Mouse (Mus musculus) midbrain, embryonic 14.5 days (tissue): ENCODE results near the gene Usp8. TPM values are rescaled to one million over a fixed set of nuclear protein-coding genes. Genes with fewer than 3 reads are reported as not detected.

Experiments
- ATAC-seq: fragments of 200-750 bp; cut with Nextera tagmentation; 2 replicates; pipeline ENCODE4 v1.8.0; 2017; ENCODE audit warnings: moderate number of reproducible peaks, moderate library complexity; ENCODE audit not compliant: low FRiP score, low TSS enrichment
- DNase-seq: peaks from one replicate; pipeline ENCODE4 v3.0.0-alpha.2; 2015
- H3K27ac ChIP-seq: fragments of 300-500 bp; sonication (generic); replicated peaks from 2 replicates; pipeline ENCODE4 v1.5.1; 2014; ENCODE audit warnings: mild to moderate bottlenecking, low read depth, low read length, moderate library complexity
- H3K27me3 ChIP-seq: fragments of 300-500 bp; sonication (generic); 2 replicates; pipeline ENCODE4 v1.6.1; 2014; ENCODE audit warnings: low read length, control low read depth, mixed read lengths; ENCODE audit not compliant: control insufficient read depth, insufficient read depth
- H3K36me3 ChIP-seq: fragments of 300-500 bp; sonication (generic); 2 replicates; pipeline ENCODE4 v1.6.1; 2014; ENCODE audit warnings: low read length, control low read depth; ENCODE audit not compliant: control insufficient read depth, insufficient read depth
- H3K4me1 ChIP-seq: fragments of 300-500 bp; sonication (generic); 2 replicates; pipeline ENCODE4 v1.6.1; 2014; ENCODE audit warnings: mild to moderate bottlenecking, antibody characterized with exemption, low read length, control low read depth; ENCODE audit not compliant: control insufficient read depth, insufficient read depth
- H3K4me2 ChIP-seq: fragments of 300-500 bp; sonication (generic); 2 replicates; pipeline ENCODE4 v1.6.1; 2014; ENCODE audit warnings: mild to moderate bottlenecking, low read length, moderate library complexity
- H3K4me3 ChIP-seq: fragments of 300-500 bp; sonication (generic); replicated peaks from 2 replicates; pipeline ENCODE4 v1.5.1; 2014; ENCODE audit warnings: low read depth, low read length
- H3K9ac ChIP-seq: fragments of 300-500 bp; sonication (generic); replicated peaks from 2 replicates; pipeline ENCODE4 v1.6.1; 2014; ENCODE audit warnings: mild to moderate bottlenecking, low read length, moderate library complexity
- H3K9me3 ChIP-seq: fragments of 300-500 bp; sonication (generic); 2 replicates; pipeline ENCODE4 v1.6.1; 2016; ENCODE audit warnings: low read length, control low read depth, mixed read lengths; ENCODE audit not compliant: control insufficient read depth
- WGBS: fragments of 180-500 bp; shearing (Covaris S2); extraction: QIAGEN DNeasy Blood & Tissue Kit; methylation state at CpG from one replicate; pipeline ENCODE4 v1.1.7; 2014; 5-methylcytosine and 5-hydroxymethylcytosine counted together
- polyA plus RNA-seq: library from polyadenylated mRNA; unstranded; fragments of >200 nt; fragmentation: Nextera tagmentation; extraction: Ambion mirVana; gene quantifications from 2 replicates; pipeline ENCODE4 v1.2.1, GENCODE M21; 2014

Usp8 gene
- polyA plus RNA-seq = 19.6 and 31.1 TPM in 2 replicates

DNA sequence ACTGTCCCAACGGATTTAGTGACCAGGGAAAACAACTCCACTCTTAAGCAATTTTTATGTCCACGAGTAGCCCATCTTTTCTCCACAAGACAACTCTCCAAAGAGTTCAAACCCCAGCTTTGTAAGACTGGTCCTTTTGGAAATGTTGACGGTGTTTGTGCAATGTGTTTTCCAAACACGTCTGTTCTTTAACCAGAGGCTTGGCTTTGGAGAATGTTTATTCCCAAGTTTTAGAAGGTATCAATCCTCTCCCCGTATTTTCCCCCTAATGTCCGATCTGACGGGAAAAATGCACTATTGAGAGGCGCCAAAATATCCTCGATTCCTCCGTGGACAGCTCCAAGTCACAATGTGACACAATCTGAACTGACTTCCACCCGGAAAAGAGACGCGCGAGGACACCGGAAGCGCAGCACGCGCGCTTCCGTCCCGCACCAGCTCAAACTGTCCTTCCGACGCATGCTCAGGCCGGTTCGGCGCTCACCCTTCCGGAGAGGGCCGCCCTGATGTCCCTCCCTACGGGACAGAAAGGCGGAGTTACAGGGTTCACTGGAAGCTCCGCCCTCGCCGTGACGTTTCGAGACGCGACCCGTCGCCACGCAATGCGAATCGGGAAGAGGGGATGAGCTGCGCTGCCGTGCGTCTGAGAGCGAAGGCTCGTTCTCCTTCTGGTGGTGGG is at the start of gene Usp8:
Gene Usp8 (plus strand): TSS at position 570 of the 679 bp plus-strand sequence.
- H3K9ac ChIP-seq = peak within 1 kb of the TSS; percentile 87
- peaks cover 10% of the 10 kb centered on the region for H3K4me1 ChIP-seq
- H3K27me3 ChIP-seq = no peaks in the 10 kb centered on the region
- peak within 1 kb of the TSS; percentile 78 for H3K4me2 ChIP-seq
- no peaks in the 10 kb centered on the region for H3K9me3 ChIP-seq
- peak; percentile 100 for DNase-seq
- WGBS = 3% methylated on average over 47 of the region's 47 CpGs
- ATAC-seq = peak; percentile 100
- peak within 1 kb of the TSS; percentile 78 for H3K4me3 ChIP-seq
- H3K27ac ChIP-seq = peak within 1 kb of the TSS; percentile 84
- H3K36me3 ChIP-seq = no peaks in the 10 kb centered on the region

DNA sequence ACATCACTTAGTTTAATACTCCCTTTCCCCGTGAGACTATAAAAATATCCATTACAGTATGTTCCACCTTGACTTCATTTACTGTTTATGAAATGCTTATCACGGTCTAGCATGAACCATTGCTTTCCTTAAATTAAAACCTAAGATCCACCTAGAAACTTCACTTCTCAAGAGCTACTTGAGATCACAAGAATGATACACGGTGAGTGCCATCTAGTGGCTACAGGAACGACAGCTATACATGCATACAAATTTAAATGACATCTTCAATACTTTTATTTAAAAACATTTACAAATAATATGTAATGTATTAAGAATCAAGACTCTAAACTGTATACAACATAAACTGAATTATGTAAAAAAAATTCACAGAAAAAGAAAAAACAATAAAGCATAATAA is 43.6 kb upstream of the Usp8 start:
- Histone ChIP-seq H3K9ac (no peak overlapping the region), H3K4me3 (no peak overlapping the region), H3K4me2 (no peak overlapping the region), H3K36me3 (no peaks in the 10 kb centered on the region), H3K9me3 (no peaks in the 10 kb centered on the region), H3K27me3 (no peaks in the 10 kb centered on the region), H3K4me1 (no peaks in the 10 kb centered on the region), H3K27ac (no peak overlapping the region)
- WGBS = 63% methylated on average over 4 of the region's 4 CpGs
- no peak for ATAC-seq
- peak; percentile 76 for DNase-seq

DNA sequence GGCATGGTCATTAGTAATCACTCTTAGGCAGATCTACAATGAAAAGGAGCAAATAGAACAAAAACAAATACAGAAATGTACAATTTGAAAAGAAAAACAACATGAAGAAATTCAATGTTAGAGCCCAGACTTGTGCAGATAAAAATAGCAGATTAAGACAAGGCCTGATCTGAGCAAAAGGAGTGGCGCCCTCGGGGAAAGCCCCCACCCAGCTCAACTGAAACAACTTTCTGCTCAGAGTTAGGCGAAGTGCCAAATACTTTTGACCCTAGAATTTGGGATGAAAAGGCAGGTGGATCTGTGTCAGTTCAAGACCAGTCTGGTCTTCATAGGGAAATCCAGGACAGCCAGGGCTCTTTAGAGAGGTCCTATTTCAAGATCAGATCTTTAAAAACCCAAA is 41.1 kb upstream of the Usp8 start:
- no peak overlapping the region for H3K9ac ChIP-seq
- DNase-seq (no peak), ATAC-seq (no peak)
- no peak overlapping the region for H3K4me3 ChIP-seq
- no peaks in the 10 kb centered on the region for H3K9me3 ChIP-seq
- H3K36me3 ChIP-seq = no peaks in the 10 kb centered on the region
- H3K4me2 ChIP-seq = no peak overlapping the region
- H3K4me1 ChIP-seq = no peaks in the 10 kb centered on the region
- H3K27ac ChIP-seq = no peak overlapping the region
- 95% methylated on average over 3 of the region's 3 CpGs for WGBS
- H3K27me3 ChIP-seq = no peaks in the 10 kb centered on the region

DNA sequence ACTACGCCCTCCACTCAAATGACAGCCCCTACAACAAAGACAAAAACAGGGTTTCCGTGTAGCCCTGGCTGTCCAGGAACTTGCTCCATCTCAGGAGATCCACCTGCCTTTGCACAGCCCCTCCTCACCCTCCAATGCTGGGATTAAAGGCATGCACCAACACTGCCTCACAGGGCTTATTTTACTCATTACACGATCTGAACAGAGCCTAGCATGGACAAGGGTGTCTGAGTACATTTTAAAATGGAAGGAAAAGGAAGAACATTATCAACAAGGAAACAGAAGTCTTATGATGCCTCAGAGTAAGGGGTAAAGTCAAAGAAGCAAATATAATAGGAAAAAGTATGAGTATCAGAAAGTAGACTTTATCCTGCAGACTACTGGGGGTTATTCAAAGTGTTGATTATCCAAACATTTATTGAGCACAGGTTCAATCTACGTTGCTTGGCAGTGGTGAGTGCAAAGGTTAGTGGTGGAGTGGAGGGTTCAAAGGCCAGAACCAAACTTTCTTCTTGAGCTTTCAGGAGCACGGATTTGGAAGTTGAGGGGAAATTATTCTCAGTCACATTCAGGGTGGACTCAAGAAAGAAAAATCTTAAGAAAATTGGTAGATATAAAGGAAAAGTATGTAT is 38.4 kb upstream of the Usp8 start:
- H3K4me3 ChIP-seq = no peak overlapping the region
- no peak overlapping the region for H3K9ac ChIP-seq
- DNase-seq (no peak), ATAC-seq (no peak)
- 95% methylated on average over 5 of the region's 5 CpGs for WGBS
- no peaks in the 10 kb centered on the region for H3K27me3 ChIP-seq
- no peaks in the 10 kb centered on the region for H3K9me3 ChIP-seq
- H3K4me2 ChIP-seq = no peak overlapping the region
- H3K36me3 ChIP-seq = no peaks in the 10 kb centered on the region
- peaks cover 22% of the 10 kb centered on the region for H3K4me1 ChIP-seq
- H3K27ac ChIP-seq = no peak overlapping the region

DNA sequence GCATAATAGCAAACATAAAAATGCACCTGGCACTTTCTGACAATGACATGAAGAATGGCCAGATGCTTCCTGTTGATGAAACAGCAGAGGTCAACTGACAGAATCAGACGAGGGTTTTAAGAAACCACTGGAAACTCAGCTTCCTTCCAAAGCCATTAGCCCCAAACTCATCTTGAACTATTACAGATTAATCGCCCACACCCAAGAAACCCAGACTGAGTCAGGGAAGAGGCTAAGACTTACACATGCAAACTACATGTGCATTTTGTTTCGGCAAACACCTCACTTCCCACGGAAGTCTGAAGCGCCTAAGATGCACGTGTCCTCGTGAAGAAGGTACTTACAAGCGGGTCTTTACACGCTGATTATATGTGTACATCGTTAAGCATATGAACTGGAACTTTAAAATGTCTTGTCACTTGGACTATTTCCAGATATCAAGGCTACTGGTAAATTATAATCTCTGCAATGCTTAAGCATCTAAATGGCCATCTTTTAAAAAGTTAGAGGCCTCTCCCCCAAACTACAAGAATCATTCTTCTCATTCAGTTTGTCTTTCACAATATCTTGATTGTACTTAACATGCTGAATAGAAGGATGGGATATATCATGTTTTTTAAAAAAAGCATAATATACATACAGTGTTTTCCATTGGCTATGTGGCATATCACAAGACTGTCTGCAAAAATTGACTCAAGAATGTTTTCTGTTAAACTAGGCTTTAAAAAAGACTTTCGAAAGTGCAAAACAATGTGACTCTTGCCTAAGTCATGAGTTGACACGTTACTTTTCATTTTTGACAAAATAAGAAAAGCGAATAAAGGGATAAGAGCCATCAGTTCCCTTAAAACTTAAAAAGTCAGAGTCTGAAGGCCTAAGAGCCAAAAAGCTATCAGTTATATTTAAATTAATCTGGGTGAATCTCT is 33.5 kb upstream of the Usp8 start:
- Histone ChIP-seq H3K27ac (no peak overlapping the region), H3K4me3 (peak overlapping the region; percentile 95), H3K4me2 (peak overlapping the region; percentile 68), H3K9me3 (no peaks in the 10 kb centered on the region), H3K9ac (peak overlapping the region; percentile 99), H3K27me3 (no peaks in the 10 kb centered on the region), H3K36me3 (0 out of 2 replicates have a peak, but pooled peaks cover 4% of the 10 kb centered on the region), H3K4me1 (peaks cover 37% of the 10 kb centered on the region)
- no peak for ATAC-seq
- DNase-seq = no peak
- WGBS = 65% methylated on average over 13 of the region's 13 CpGs

DNA sequence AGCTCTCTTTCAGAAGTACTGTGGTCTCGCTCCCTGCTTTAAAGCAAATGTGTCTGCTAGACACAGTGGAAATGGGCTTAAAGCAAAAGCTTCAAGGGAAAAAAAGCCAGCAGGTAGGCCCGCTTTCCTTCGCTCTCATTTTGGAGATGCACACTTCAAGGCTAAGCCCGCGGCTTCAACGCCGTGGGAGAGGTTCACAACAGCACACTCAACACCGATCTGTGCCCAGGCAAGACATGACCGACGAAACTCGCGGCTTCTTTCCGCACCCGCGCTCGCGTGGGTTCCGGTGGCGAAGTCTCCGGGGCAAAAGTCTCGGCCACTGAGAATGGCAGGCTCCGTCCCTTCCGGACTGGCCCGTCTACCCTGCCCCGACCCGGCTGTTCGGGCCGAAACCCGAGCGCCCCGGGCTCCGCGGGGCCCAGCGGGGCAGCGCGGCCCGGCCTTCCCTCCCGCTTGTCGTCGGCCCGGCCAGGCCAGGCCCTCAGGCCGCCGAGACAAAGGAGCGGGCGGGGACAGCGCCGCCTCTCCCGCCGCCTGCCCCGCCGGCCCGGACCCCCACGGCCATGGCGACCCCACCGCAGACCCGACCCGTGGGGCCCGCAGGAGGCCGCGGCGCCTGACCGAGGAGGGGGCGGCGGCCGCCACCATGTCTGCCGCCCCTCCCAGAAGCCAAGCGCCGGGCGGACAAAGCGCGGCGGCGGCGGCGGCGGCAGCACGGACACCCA is 32.5 kb upstream of the Usp8 start:
- Histone ChIP-seq H3K27me3 (no peaks in the 10 kb centered on the region), H3K4me3 (peak overlapping the region; percentile 95), H3K4me1 (peaks cover 37% of the 10 kb centered on the region), H3K36me3 (peaks cover 7% of the 10 kb centered on the region; the same call in 1 of the 2 replicates), H3K27ac (peak overlapping the region; percentile 100), H3K9me3 (no peaks in the 10 kb centered on the region), H3K9ac (peak overlapping the region; percentile 99), H3K4me2 (peak overlapping the region; percentile 68)
- DNase-seq (peak; percentile 61), ATAC-seq (peak; percentile 67)
- WGBS = under 1% methylated on average over 74 of the region's 77 CpGs

DNA sequence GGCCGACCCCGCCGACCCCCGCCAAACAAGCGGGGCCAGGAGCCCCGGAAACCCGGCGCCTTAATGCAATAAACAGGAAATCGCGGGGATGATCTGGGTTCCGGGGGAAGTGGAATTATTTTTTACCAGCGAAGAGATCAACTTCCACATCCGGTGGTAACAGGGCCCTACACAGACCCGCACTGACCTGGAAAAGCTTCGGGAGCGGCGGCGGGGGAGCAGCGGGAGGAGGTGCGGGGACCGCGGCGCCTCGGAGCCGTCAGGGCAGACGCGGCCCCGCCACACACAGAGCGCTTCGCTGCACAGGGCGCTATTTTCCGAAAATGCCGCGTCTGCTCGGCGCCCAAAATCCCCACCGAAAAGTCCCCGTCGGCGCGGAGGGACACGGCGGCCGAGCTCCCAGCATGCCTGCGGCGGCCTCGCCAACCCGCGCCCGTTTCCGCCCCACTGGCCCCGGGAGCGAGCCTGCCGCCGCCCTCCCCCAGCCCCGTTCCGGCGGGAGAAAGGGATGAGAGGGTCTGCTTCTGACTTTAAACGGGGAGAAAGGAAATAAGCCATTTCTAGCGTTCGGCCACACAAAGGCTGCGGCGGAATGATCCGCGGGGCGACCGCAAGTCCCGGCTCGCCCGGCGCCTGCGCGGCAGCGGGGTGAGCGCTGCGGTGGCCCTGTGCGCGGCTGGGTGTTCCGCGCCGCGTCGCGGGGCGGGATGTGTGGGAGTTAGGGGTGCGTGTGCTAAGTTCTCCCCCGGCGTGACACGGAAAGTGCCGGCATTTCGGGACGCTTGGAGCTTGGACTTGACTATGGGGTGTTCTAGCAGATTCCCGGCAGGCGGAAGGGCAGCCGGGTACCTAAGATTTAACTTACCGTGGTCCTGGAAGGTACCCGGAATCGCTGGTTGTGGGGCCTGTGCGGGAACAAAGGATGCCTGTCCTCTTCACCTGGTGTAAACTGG is 31.7 kb upstream of the Usp8 start:
- peak; percentile 96 for DNase-seq
- H3K27me3 ChIP-seq = no peaks in the 10 kb centered on the region
- H3K27ac ChIP-seq = peak overlapping the region; percentile 100
- H3K4me3 ChIP-seq = peak overlapping the region; percentile 95
- H3K36me3 ChIP-seq = peaks cover 7% of the 10 kb centered on the region; the same call in 1 of the 2 replicates
- peaks cover 37% of the 10 kb centered on the region for H3K4me1 ChIP-seq
- under 1% methylated on average over 99 of the region's 99 CpGs for WGBS
- peak overlapping the region; percentile 99 for H3K9ac ChIP-seq
- no peaks in the 10 kb centered on the region for H3K9me3 ChIP-seq
- ATAC-seq = peak; percentile 91
- peak overlapping the region; percentile 68 for H3K4me2 ChIP-seq
